Mouse (Mus musculus): ENCODE data around the gene Grasp. TPM values are rescaled to one million over a fixed set of nuclear protein-coding genes. Genes with fewer than 3 reads are reported as not detected.
A peak's percentile ranks its signal among the peaks of the same experiment; 100 is the strongest.

Grasp gene
- polyA plus RNA-seq, 1 experiment from 2014 or later, result 10.7 TPM

- ATAC-seq (ENCODE audit: insufficient number of reproducible peaks, insufficient read depth, low FRiP score, low TSS enrichment), result no peak
- 83% methylated on average over 7 of the region's 7 CpGs for WGBS
- Histone ChIP-seq H3K27ac (no peak overlapping the region), H3K9me3 (no peaks in the 10 kb centered on the region), H3K4me3 (no peak overlapping the region), H3K27me3 (peaks cover 4% of the 10 kb centered on the region; the same call in 1 of the 2 replicates), H3K36me3 (no peaks in the 10 kb centered on the region), H3K4me2 (replicated peaks) (no peak overlapping the region), H3K4me1 (peaks cover 15% of the 10 kb centered on the region), H3K9ac (no peak overlapping the region)
Measured at GRCm38 (mm10) chr15:101255842-101256462, 32.0 kb downstream of the Grasp start.

- ATAC-seq (ENCODE audit: insufficient number of reproducible peaks, insufficient read depth, low FRiP score, low TSS enrichment), result no peak
- Histone ChIP-seq H3K4me2 (replicated peaks) (no peak overlapping the region), H3K27me3 (peaks cover 4% of the 10 kb centered on the region; the same call in 1 of the 2 replicates), H3K4me1 (peaks cover 22% of the 10 kb centered on the region), H3K9ac (no peak overlapping the region), H3K27ac (no peak overlapping the region), H3K4me3 (no peak overlapping the region), H3K36me3 (no peaks in the 10 kb centered on the region), H3K9me3 (no peaks in the 10 kb centered on the region)
- WGBS, result 76% methylated on average over 14 of the region's 14 CpGs
Measured at GRCm38 (mm10) chr15:101256463-101257206, 32.6 kb downstream of the Grasp start.

GRCm38 (mm10) chr15:101258420-101258819 lies 34.4 kb downstream of the Grasp start:
- 89% methylated on average over 11 of the region's 11 CpGs for WGBS
- H3K36me3 ChIP-seq, result no peaks in the 10 kb centered on the region
- H3K9me3 ChIP-seq, result no peaks in the 10 kb centered on the region
- H3K4me2 ChIP-seq (replicated peaks), result no peak overlapping the region
- H3K27me3 ChIP-seq, result peaks cover 4% of the 10 kb centered on the region; the same call in 1 of the 2 replicates
- ATAC-seq (ENCODE audit: insufficient number of reproducible peaks, insufficient read depth, low FRiP score, low TSS enrichment), result no peak
- H3K9ac ChIP-seq, result no peak overlapping the region
- H3K4me1 ChIP-seq, result peaks cover 30% of the 10 kb centered on the region
- no peak overlapping the region for H3K27ac ChIP-seq
- no peak overlapping the region for H3K4me3 ChIP-seq

GRCm38 (mm10) chr15:101259922-101260321 lies 35.9 kb downstream of the Grasp start:
- Histone ChIP-seq H3K4me3 (no peak overlapping the region), H3K36me3 (no peaks in the 10 kb centered on the region), H3K27ac (no peak overlapping the region), H3K4me2 (replicated peaks) (no peak overlapping the region), H3K9me3 (no peaks in the 10 kb centered on the region), H3K9ac (no peak overlapping the region), H3K4me1 (peaks cover 23% of the 10 kb centered on the region), H3K27me3 (no peaks in the 10 kb centered on the region)
- no peak for ATAC-seq (ENCODE audit: insufficient number of reproducible peaks, insufficient read depth, low FRiP score, low TSS enrichment)
- 66% methylated on average over 3 of the region's 3 CpGs for WGBS

GRCm38 (mm10) chr15:101260387-101260786 lies 36.4 kb downstream of the Grasp start:
- ATAC-seq (ENCODE audit: insufficient number of reproducible peaks, insufficient read depth, low FRiP score, low TSS enrichment), result no peak
- Histone ChIP-seq H3K9me3 (no peaks in the 10 kb centered on the region), H3K4me2 (replicated peaks) (no peak overlapping the region), H3K4me3 (no peak overlapping the region), H3K27me3 (no peaks in the 10 kb centered on the region), H3K36me3 (no peaks in the 10 kb centered on the region), H3K9ac (no peak overlapping the region), H3K27ac (peak overlapping the region; percentile 87), H3K4me1 (peaks cover 23% of the 10 kb centered on the region)
- WGBS, result 44% methylated on average over 10 of the region's 10 CpGs

DNA sequence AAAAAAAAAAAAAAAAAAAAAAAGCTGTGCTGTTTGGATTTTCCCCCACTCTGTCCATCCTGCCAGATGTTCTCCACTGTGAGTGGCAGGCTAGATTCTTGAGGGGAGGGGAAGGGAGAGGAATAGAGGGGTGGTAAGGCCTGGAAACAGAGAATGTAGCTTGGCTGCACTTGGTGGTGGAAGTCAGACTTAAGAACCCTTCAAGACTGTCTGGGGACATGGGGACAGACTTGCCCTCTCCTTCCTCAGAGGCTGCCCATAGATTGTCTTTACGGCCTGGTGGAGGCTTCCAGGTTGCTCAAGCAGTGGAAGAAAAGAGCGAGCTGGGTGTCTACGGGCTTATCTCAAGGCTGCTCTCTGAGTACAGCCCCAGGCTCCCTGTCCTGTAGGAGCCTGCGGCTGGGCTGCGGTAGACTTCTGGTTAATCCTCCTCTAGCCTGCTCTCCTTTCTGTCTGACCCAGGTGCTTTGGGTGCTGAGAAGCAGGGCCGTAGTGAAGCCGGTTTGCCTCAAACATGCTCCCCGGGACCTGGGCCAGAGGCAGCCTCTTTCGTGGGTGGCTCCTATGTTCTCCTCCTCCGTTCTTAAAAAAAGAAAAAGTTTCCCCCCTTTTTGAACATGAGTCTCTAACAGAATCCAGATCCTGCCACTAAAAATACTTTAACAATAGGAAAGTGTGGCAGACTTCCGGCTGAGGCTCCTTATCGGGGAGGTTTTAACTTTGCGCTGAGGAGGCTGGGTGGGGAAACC lies 37.1 kb downstream of the Grasp start:
- Histone ChIP-seq H3K9ac (no peak overlapping the region), H3K4me1 (peaks cover 28% of the 10 kb centered on the region), H3K4me3 (no peak overlapping the region), H3K27me3 (no peaks in the 10 kb centered on the region; the same call in 1 of the 2 replicates), H3K27ac (peak overlapping the region; percentile 87), H3K36me3 (no peaks in the 10 kb centered on the region), H3K4me2 (replicated peaks) (peak overlapping the region; percentile 9; the same call in 1 of the 2 replicates), H3K9me3 (no peaks in the 10 kb centered on the region)
- 48% methylated on average over 13 of the region's 13 CpGs for WGBS
- 0 out of 2 replicates have a peak, but pooled peaks have one; percentile 16 for ATAC-seq (ENCODE audit: insufficient number of reproducible peaks, insufficient read depth, low FRiP score, low TSS enrichment)

DNA sequence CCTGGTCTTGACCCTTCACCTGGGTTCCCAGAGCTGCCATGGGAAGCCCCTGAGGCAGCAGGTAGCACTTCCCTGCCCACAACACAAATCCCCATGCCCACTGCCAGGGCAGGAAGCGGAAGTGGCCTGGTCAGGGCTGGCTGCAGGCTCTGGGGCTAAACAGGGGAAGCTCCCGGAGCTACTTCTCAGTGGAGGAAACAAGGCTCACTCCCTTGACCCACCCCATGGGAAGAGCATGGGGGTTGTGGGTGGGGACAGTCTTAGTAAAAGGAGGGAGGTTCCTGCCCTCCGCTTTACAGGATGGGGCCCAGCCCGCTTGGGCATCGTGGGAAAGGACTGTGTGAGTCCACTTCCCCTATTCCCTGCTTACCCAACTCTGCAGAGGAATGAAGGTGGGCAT lies 38.5 kb downstream of the Grasp start:
- Histone ChIP-seq H3K9me3 (no peaks in the 10 kb centered on the region), H3K4me3 (no peak overlapping the region), H3K4me1 (peaks cover 35% of the 10 kb centered on the region), H3K27ac (peak overlapping the region; percentile 87; the same call in 1 of the 2 replicates), H3K4me2 (replicated peaks) (no peak overlapping the region), H3K36me3 (no peaks in the 10 kb centered on the region), H3K9ac (no peak overlapping the region), H3K27me3 (peaks cover 2% of the 10 kb centered on the region; the same call in 1 of the 2 replicates)
- 67% methylated on average over 5 of the region's 5 CpGs for WGBS
- no peak for ATAC-seq (ENCODE audit: insufficient number of reproducible peaks, insufficient read depth, low FRiP score, low TSS enrichment)

- Histone ChIP-seq H3K9me3 (no peaks in the 10 kb centered on the region), H3K27ac (no peak overlapping the region), H3K4me3 (peak overlapping the region; percentile 45), H3K36me3 (peaks cover 15% of the 10 kb centered on the region; the same call in 1 of the 2 replicates), H3K9ac (peak overlapping the region; percentile 36), H3K4me1 (peaks cover 26% of the 10 kb centered on the region), H3K27me3 (peaks cover 5% of the 10 kb centered on the region; the same call in 1 of the 2 replicates), H3K4me2 (replicated peaks) (peak overlapping the region; percentile 78)
- under 1% methylated on average over 54 of the region's 57 CpGs for WGBS
- peak; percentile 81 for ATAC-seq (ENCODE audit: insufficient number of reproducible peaks, insufficient read depth, low FRiP score, low TSS enrichment)
Measured at GRCm38 (mm10) chr15:101266132-101266963, 42.4 kb downstream of the Grasp start.

GRCm38 (mm10) chr15:101267053-101268032 lies 43.4 kb downstream of the Grasp start:
- Histone ChIP-seq H3K4me2 (replicated peaks) (peak overlapping the region; percentile 78), H3K4me3 (peak overlapping the region; percentile 45), H3K27me3 (peaks cover 5% of the 10 kb centered on the region; the same call in 1 of the 2 replicates), H3K36me3 (peaks cover 17% of the 10 kb centered on the region; the same call in 1 of the 2 replicates), H3K9ac (peak overlapping the region; percentile 36), H3K9me3 (no peaks in the 10 kb centered on the region), H3K4me1 (peaks cover 19% of the 10 kb centered on the region), H3K27ac (no peak overlapping the region)
- WGBS, result 2% methylated on average over 25 of the region's 25 CpGs
- ATAC-seq (ENCODE audit: insufficient number of reproducible peaks, insufficient read depth, low FRiP score, low TSS enrichment), result 0 out of 2 replicates have a peak, but pooled peaks have one; percentile 1
